Mouse (Mus musculus) thymus, adult 18-20 months (tissue): ENCODE measurements around the gene Hist2h2ac.

Source experiments
- DNase-seq, 2 experiments: peaks; one replicate each; pipeline ENCODE4 v3.0.0; 2022; ENCODE audit warnings: mixed read lengths in 2 of 2

Hist2h2ac gene

GRCm38 (mm10) chr3:96220765-96221639 is at the start of gene Hist2h2ac, which contains the start of gene Hist2h2be:
Gene Hist2h2ac, minus strand, starts transcription at chr3:96220880.
Gene Hist2h2be, plus strand, starts transcription at chr3:96221119.
- peak; percentile 75 to 92 for DNase-seq

- DNase-seq: peak; percentile 86 to 95
Measured at GRCm38 (mm10) chr3:96269511-96270474, 49.1 kb upstream of the Hist2h2ac start, which contains the start of gene Hist2h2bb. Gene Hist2h2bb, plus strand, starts transcription at chr3:96269752.

GRCm38 (mm10) chr3:96268776-96269378 is 48.2 kb upstream of the Hist2h2ac start:
- peak in 1 of 2 experiments; percentile 52 for DNase-seq

GRCm38 (mm10) chr3:96268051-96268775 is 47.5 kb upstream of the Hist2h2ac start, which contains the start of gene Hist2h3b:
Gene Hist2h3b, plus strand, starts transcription at chr3:96268654.
- DNase-seq: peak; percentile 57 to 74

GRCm38 (mm10) chr3:96267541-96267940 is 46.9 kb upstream of the Hist2h2ac start:
- DNase-seq: no peak

- DNase-seq: no peak
Measured at GRCm38 (mm10) chr3:96266132-96266710, 45.5 kb upstream of the Hist2h2ac start.

GRCm38 (mm10) chr3:96264404-96264949 is 43.8 kb upstream of the Hist2h2ac start:
- DNase-seq: no peak

- peak in 1 of 2 experiments; percentile 55 for DNase-seq
Measured at GRCm38 (mm10) chr3:96263558-96264403, 43.1 kb upstream of the Hist2h2ac start.

GRCm38 (mm10) chr3:96262979-96263550 is 42.4 kb upstream of the Hist2h2ac start, which contains the start of gene Hist2h4:
Gene Hist2h4, minus strand, starts transcription at chr3:96263311.
- DNase-seq: peak; percentile 83 to 94

- DNase-seq: peak; percentile 46 to 66
Measured at GRCm38 (mm10) chr3:96262216-96262875, 41.7 kb upstream of the Hist2h2ac start.

GRCm38 (mm10) chr3:96261623-96262022 is 40.9 kb upstream of the Hist2h2ac start:
- no peak for DNase-seq

GRCm38 (mm10) chr3:96260220-96260619 is 39.5 kb upstream of the Hist2h2ac start:
- DNase-seq: no peak

- DNase-seq: no peak
Measured at GRCm38 (mm10) chr3:96257190-96257589, 36.5 kb upstream of the Hist2h2ac start.

- no peak for DNase-seq
Measured at GRCm38 (mm10) chr3:96255926-96256593, 35.4 kb upstream of the Hist2h2ac start.

- DNase-seq: no peak
Measured at GRCm38 (mm10) chr3:96254683-96255355, 34.1 kb upstream of the Hist2h2ac start.

- no peak for DNase-seq
Measured at GRCm38 (mm10) chr3:96251787-96252186, 31.1 kb upstream of the Hist2h2ac start.

- no peak for DNase-seq
Measured at GRCm38 (mm10) chr3:96250890-96251289, 30.2 kb upstream of the Hist2h2ac start.

GRCm38 (mm10) chr3:96249034-96249345 is 28.3 kb upstream of the Hist2h2ac start:
- DNase-seq: no peak
